Mouse (Mus musculus) liver, adult 2 months (tissue): Measurements from ENCODE around the gene Fkbp4. TPM values are rescaled to one million over a fixed set of nuclear protein-coding genes. Genes with fewer than 3 reads are reported as not detected.

Experiments used
- DNase-seq: peaks from one replicate; pipeline ENCODE4 v3.0.0-alpha.2; 2011; ENCODE audit warnings: low read depth, low spot score; ENCODE audit errors: extremely low read depth
- H3K27ac ChIP-seq: fragments of 200-500 bp; replicated peaks from 2 replicates; pipeline ENCODE4 v1.5.1; 2012; ENCODE audit warnings: low read depth, mild to moderate bottlenecking, control low read depth, inconsistent platforms, low read length; ENCODE audit not compliant: insufficient read depth
- H3K27me3 ChIP-seq: fragments of 200-500 bp; 2 replicates; pipeline ENCODE4 v1.6.1; 2012; ENCODE audit warnings: mild to moderate bottlenecking, moderate library complexity, low read length, inconsistent platforms; ENCODE audit not compliant: control insufficient read depth, insufficient read depth
- H3K36me3 ChIP-seq: fragments of 200-500 bp; 2 replicates; pipeline ENCODE4 v1.6.1; 2012; ENCODE audit warnings: low read length, inconsistent platforms; ENCODE audit not compliant: control insufficient read depth, insufficient read depth
- H3K4me1 ChIP-seq: fragments of 200-500 bp; 2 replicates; pipeline ENCODE4 v1.6.1; 2011; ENCODE audit warnings: low read length; ENCODE audit not compliant: control insufficient read depth, insufficient read depth
- H3K4me3 ChIP-seq: fragments of 200-500 bp; 2 replicates; pipeline ENCODE4 v1.5.1; 2011; ENCODE audit warnings: low read depth, mild to moderate bottlenecking, control low read depth, low read length, moderate library complexity; ENCODE audit not compliant: insufficient read depth
- H3K79me2 ChIP-seq: fragments of 200-500 bp; 2 replicates; pipeline ENCODE4 v1.6.1; 2012; ENCODE audit warnings: inconsistent platforms, mild to moderate bottlenecking, low read length, moderate library complexity; ENCODE audit not compliant: control insufficient read depth, insufficient read depth
- H3K9ac ChIP-seq: fragments of 200-500 bp; 2 replicates; pipeline ENCODE4 v1.6.1; 2012; ENCODE audit warnings: low read depth, mild to moderate bottlenecking, control low read depth, inconsistent platforms, low read length
- CTCF ChIP-seq: fragments of 200-500 bp; IDR thresholded peaks from 2 replicates; pipeline ENCODE4 v1.5.1; 2011; ENCODE audit warnings: low read depth, low read length, control low read depth
- POLR2A ChIP-seq: fragments of 200-500 bp; IDR thresholded peaks from 2 replicates; pipeline ENCODE4 v1.6.1; 2011; ENCODE audit warnings: low read length, control low read depth; ENCODE audit not compliant: insufficient read depth; ENCODE audit errors: extremely low read depth
- WGBS: fragments of 180-500 bp; shearing (Covaris S2); methylation state at CpG from one replicate; pipeline ENCODE4 v1.1.7; 2018; 5-methylcytosine and 5-hydroxymethylcytosine counted together
- polyA plus RNA-seq: library from polyadenylated mRNA; depleted of rRNA; stranded (reverse); fragments of >200 nt; gene quantifications from 2 replicates; pipeline ENCODE4 v1.2.3, GENCODE M21; 2012
- total RNA-seq: library from RNA; depleted of rRNA; stranded (reverse); fragments of >200 nt; gene quantifications from 2 replicates; pipeline ENCODE4 v1.2.3, GENCODE M21; 2014

The Fkbp4 gene
- total and polyA plus RNA-seq, 2 experiments = 99.8 to 150 TPM

GRCm38 (mm10) chr6:128425046-128425445, 13.4 kb downstream of the Fkbp4 start:
- Histone ChIP-seq H3K4me3 (no peak overlapping the region), H3K9ac (no peak overlapping the region), H3K79me2 (no peaks in the 10 kb centered on the region), H3K4me1 (0 out of 2 replicates have a peak, but pooled peaks cover 1% of the 10 kb centered on the region), H3K27me3 (no peaks in the 10 kb centered on the region), H3K36me3 (peaks cover 1% of the 10 kb centered on the region; the same call in 1 of the 2 replicates), H3K27ac (0 out of 2 replicates have a peak overlapping the region, but pooled peaks have one; percentile 5)
- no peak for DNase-seq
- no peak for TF ChIP-seq CTCF
- TF ChIP-seq POLR2A = no peak
- WGBS = 27% methylated on average over 9 of the region's 9 CpGs

- 0 out of 2 replicates have a peak, but pooled peaks cover 1% of the 10 kb centered on the region for H3K4me1 ChIP-seq
- H3K4me3 ChIP-seq = peak within 1 kb of the TSS; percentile 62
- no peaks in the 10 kb centered on the region for H3K27me3 ChIP-seq
- no peak for TF ChIP-seq CTCF
- peak; percentile 45 for TF ChIP-seq POLR2A
- peak; percentile 87 for DNase-seq
- H3K36me3 ChIP-seq = no peaks in the 10 kb centered on the region
- peak within 1 kb of the TSS; percentile 85 for H3K27ac ChIP-seq
- H3K9ac ChIP-seq = peak within 1 kb of the TSS; percentile 76
- H3K79me2 ChIP-seq = no peaks in the 10 kb centered on the region
- WGBS = under 1% methylated on average over 42 of the region's 42 CpGs
Observed at GRCm38 (mm10) chr6:128424269-128425019, 14.0 kb downstream of the Fkbp4 start, which contains the start of gene Itfg2. Itfg2 (minus strand) TSS chr6:128424931.

GRCm38 (mm10) chr6:128423496-128424268, 14.8 kb downstream of the Fkbp4 start:
- 0 out of 2 replicates have a peak, but pooled peaks cover 1% of the 10 kb centered on the region for H3K4me1 ChIP-seq
- DNase-seq = no peak
- WGBS = 37% methylated on average over 16 of the region's 16 CpGs
- no peaks in the 10 kb centered on the region for H3K36me3 ChIP-seq
- peak overlapping the region; percentile 18; the same call in 1 of the 2 replicates for H3K9ac ChIP-seq
- H3K27me3 ChIP-seq = no peaks in the 10 kb centered on the region
- H3K79me2 ChIP-seq = no peaks in the 10 kb centered on the region
- H3K27ac ChIP-seq = no peak overlapping the region
- TF ChIP-seq CTCF (no peak), POLR2A (no peak)
- peak overlapping the region; percentile 62 for H3K4me3 ChIP-seq

- TF ChIP-seq CTCF (no peak), POLR2A (no peak)
- no peaks in the 10 kb centered on the region for H3K36me3 ChIP-seq
- no peak overlapping the region for H3K4me3 ChIP-seq
- WGBS = 88% methylated on average over 3 of the region's 3 CpGs
- no peaks in the 10 kb centered on the region for H3K27me3 ChIP-seq
- no peak for DNase-seq
- H3K9ac ChIP-seq = no peak overlapping the region
- H3K27ac ChIP-seq = no peak overlapping the region
- 0 out of 2 replicates have a peak, but pooled peaks cover 1% of the 10 kb centered on the region for H3K4me1 ChIP-seq
- no peaks in the 10 kb centered on the region; the same call in 1 of the 2 replicates for H3K79me2 ChIP-seq
Observed at GRCm38 (mm10) chr6:128421480-128421879, 17.0 kb downstream of the Fkbp4 start.

GRCm38 (mm10) chr6:128421036-128421435, 17.4 kb downstream of the Fkbp4 start:
- H3K27me3 ChIP-seq = no peaks in the 10 kb centered on the region
- DNase-seq = no peak
- no peak overlapping the region for H3K4me3 ChIP-seq
- H3K36me3 ChIP-seq = no peaks in the 10 kb centered on the region
- no peak overlapping the region for H3K9ac ChIP-seq
- H3K79me2 ChIP-seq = no peaks in the 10 kb centered on the region; the same call in 1 of the 2 replicates
- 83% methylated on average over 2 of the region's 2 CpGs for WGBS
- no peak for TF ChIP-seq POLR2A
- no peak for TF ChIP-seq CTCF
- H3K4me1 ChIP-seq = 0 out of 2 replicates have a peak, but pooled peaks cover 1% of the 10 kb centered on the region
- no peak overlapping the region for H3K27ac ChIP-seq
